Mouse (Mus musculus): ENCODE measurements around the gene Ypel2.

The Ypel2 gene

DNA sequence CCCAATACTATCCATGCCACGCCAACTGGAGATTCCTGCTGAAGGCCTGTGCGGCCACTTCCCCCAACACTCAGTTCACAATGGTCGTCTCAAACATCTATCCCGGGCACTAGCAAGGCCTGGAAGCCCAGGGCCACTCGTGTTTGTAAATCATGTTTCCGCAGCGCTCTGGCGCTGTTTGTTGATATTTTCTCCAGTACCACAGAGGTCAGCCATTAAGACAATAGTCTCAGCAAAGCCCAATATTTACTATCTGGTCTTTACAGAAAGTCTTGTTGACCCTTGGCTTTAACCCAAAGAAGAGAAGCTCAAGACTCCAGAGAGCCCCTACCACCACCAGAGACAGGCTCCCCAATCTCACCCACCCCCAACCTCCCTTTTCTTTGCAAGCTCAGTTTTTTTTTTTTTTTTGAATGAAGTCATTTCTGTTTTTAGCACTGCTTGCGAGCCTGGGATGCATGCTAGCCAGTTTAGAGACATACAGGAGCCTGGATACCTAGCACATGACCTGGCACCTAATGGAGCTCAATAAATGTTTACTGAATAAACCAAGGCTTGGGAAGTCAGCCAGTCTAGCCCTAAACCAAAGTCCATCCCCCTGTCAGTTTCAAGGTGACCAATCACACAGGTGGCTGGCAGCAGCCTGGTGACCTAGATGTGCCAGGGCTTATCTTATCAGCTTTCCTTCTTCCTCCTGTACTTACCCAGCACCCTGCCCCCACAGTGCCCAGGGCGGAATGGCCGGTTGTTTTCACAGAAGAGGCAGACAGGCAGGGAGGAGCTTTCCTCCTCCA, 31.8 kb downstream of the Ypel2 start:
- no peak for DNase-seq (ENCODE audit: low spot score in 2 of 2)

DNA sequence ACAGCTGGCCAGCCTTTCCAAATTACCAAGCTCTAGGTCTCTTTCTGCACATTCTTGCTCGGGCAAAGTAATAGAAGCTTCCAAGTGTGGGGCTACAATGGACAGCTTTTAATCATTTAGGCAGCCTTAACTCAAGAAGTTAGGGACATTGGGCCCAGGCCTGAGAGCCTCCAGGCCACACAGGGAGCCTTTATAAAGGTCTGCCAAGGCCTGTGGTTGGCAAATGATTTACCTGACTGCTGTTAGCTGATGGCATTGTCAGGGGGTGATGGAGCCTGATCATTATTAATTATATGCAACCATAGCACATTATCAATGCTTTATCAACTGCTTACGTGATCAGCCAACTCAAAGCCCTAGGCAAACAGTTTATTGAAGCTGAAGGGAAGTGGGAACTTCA, 33.2 kb downstream of the Ypel2 start:
- DNase-seq (ENCODE audit: low spot score in 2 of 2) = no peak

DNA sequence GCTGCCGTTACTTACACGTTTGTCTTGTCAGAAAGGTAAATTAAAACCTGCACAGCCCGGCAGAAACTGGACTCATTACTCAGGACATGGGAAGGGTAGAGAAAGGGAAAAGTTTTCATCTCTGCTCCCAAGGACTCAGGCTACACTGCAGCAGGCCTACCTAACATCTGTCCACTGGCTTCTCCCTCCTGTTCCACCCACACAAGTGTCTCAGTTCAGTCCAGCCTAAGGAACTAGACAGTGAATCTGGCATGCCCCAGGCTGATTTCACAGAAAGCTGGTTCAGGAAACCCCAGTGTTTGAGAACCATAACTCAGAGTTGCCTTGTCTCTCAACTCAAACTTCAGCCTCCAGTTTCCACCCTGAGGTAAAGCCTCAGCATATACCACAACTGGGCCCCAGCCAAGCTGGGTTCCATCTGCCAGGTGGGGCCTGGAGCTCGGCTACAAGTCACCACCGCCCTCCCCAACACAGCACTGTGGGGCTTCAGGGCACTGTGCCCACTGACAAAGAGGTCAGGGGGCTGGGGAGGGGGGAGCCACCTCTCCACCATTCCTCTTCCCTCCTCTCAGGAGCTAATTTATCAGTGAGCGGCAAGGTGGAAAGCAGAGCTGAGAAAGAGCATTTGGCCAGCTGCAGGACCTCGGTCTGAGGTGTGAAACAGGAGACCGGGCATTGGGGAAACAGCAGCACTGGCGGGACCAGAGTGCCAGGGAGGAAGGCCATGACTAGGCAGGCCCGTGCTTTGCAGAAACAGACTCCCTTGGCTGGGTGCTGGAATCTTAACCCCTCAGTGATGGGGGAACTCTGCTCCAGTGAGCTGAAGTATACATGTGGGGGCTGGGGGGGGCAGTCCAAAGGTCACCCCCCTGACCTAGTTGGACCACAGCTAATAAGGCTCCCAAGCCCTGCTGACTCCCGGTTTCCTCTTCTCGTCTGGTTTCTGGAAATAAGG, 34.5 kb downstream of the Ypel2 start:
- peak in 1 of 2 experiments; percentile 37 for DNase-seq (ENCODE audit: low spot score in 2 of 2)

DNA sequence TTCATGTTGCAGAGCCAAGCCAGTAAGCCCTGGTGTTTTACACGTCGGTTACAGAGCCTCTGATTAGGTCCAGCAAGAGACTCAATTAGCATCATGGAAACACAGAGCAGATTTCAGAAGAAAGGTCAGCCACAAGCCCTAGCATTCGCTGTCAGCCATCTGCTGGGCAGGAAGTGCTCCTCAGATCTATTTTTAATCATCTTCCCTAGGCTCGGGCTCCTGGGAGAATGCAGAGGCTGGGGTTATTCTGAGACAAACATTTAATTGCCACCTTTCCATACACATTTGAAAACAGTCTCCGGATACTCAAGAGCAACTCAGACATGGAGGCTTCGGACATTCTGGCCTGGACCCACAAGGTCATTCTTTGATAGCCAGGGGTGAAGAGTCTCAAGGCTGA, 35.3 kb downstream of the Ypel2 start:
- no peak for DNase-seq (ENCODE audit: low spot score in 2 of 2)

DNA sequence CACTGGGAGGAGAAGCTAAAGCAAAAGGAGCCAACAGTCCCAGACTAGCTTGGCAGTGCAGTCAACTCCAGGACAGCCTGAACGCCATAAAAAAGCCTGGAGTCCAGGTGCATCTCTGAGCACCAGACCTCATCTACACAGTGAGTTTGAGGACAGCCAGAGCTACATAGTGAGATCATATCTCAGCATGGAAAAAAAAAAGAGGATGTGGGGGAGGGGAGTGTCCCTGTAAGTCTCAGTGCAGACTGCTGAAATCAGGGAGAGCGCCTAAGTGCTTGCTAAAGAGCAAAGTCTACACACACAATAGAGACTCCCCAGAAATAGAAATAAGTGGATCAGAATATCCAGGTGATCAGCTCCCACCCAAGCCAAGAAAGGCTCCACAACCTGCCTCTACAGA, 37.1 kb downstream of the Ypel2 start:
- DNase-seq (ENCODE audit: low spot score in 2 of 2) = no peak

DNA sequence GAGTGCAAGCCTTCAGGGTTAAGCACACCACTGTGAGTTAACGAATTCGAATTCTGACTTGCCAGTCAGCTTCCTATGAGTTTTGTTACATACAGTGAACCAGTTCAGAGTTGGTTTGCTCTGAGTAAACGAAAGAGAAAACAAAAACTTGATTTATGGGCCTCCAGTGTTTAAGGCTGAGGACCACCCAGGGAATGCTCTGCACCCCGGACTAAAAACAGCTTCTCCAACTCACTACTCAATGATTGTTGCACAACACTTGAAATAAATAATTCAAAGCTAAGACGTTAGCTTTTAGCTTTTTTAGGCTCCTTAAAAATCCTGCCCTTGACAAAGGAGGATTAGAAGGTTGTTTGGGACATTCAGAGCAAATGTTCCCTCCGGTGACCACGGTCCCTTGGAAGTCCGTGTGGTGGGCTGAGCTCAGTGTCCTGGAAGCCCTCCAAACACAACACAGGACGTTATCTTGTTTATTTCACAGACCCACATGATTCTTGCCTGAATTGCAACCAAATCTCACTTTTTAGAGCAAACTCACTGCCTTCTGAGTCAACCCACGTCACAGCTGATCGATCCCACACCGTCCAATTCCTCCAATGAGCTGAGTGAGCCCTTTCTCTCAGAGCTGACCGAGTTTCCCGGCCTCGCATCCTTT, 38.8 kb downstream of the Ypel2 start:
- DNase-seq (ENCODE audit: low spot score in 2 of 2) = no peak

DNA sequence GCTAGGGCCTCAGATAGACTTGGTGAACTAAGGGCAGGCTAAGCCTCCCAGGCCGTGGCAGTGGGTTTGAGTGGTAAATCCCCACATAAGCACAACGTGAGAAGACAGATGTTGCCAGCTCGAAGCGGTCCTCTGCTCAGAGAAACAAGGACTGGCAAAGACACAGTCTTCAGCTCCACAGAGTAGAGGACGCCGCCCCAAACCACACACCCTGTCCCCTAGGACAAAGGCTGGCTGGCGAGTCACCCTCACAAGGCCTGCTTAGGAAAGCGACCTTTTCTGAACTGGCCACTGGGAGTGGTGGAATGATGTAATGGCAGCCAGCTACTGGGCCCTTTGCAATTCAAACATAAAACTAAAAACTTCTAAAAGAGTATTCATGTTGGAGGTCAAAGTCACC, 40.4 kb downstream of the Ypel2 start:
- no peak for DNase-seq (ENCODE audit: low spot score in 2 of 2)

DNA sequence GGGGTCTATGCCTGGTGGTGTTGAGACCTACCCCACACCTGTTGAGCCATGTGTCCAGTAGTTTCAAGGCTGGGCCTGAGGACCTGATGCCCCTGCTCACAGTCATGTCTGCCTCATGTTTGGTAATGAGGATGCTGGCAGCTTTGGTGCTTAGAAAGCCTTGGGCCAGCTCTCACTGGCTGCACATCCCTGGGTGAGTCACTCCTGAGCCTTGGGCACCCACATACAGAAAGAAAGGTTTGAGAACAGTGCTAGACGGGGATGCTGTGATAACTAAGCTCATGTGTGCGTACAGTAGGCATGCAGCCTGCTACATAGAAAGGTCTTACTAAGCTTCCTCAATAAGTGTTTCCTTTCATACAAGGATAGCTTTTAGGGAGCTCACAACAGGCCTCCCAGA, 40.8 kb downstream of the Ypel2 start:
- no peak for DNase-seq (ENCODE audit: low spot score in 2 of 2)

DNA sequence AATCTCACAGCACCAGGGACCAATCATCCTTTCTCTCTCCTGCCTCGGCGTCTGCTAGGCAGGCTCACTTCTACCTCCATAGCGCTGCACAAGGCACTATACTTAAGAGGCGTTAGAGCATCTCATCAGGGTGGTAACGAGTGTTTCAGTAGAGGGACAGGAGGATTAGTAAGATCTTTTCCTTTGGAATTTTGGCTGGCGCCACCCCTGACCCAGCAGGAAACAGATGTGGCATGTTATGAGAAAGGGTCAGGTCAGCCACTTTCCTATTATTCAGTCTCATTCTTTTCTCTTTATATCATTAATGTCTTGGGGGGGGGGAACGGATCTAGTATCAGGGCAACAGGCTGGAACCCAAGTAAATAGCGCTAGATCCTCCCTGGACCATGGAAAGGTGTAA, 41.8 kb downstream of the Ypel2 start:
- no peak for DNase-seq (ENCODE audit: low spot score in 2 of 2)

DNA sequence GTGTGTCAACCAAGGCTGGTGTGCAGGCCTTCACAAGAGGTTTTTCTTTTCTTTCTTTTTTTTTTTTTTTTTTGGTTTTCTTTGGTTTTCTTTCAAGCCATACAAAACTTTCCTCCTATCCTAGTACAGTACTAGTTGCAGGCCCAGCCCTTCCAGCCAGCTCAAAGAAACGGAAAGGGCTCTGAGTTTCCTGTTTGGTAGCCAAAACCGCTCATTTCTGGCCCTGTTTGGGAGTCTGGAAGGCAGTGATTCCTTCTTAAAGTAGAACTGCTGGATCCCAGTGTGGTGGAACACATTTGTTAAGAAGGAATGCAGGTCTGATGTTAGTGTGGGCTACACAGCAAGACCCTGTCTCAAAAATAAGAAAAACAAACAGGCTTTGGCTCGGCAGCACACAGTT, 43.0 kb downstream of the Ypel2 start:
- no peak for DNase-seq (ENCODE audit: low spot score in 2 of 2)

DNA sequence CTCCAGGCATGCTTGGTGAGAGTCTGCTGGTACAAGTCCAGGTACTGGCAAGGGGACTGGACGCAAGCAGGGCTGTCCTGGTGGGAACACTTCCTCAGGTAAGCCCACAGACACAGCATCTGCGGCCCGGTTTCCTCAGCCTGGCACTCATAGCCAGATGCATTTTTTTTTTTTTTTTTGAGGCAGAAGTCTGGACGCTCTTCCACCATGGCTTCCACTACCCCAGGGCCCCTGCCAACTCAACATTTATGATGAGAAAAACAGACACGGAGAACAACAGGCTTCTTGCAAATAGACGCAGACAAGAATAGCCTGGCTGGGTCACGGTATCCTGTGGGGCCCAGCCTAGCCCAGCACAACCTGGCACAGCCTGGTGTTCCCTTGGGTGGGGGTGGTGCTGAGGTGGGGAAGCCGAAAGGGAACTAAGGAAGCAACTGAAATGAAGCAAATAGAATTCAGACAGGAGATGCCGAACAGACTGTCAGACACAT, 43.5 kb downstream of the Ypel2 start:
- DNase-seq (ENCODE audit: low spot score in 2 of 2) = no peak

DNA sequence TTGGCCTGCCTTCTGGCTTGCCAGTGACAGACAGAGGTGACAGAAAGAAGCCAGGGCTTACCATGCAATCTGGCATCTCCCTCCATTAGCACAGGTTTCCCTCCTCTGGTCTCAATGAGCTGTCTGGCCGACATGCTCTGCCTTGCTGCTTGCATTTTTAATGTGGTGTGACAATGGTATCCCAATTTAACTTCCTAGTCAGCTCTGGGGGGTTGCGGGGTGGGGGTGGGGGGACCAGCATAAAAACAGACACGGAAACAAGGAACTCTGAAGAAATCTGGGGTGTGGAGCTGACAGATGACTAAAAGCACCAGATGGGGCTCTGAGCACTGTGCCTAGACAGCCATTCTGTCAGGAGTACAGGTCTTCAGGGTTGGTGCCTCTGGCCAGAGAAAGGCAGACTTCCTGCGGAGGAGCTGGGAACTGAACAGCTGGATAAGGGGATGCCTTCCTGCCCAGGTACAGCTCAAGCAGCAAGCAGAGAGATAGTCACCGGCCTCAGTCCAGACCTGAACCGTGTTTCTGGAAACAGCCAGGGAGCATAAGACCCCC, 46.8 kb downstream of the Ypel2 start:
- no peak for DNase-seq (ENCODE audit: low spot score in 2 of 2)

DNA sequence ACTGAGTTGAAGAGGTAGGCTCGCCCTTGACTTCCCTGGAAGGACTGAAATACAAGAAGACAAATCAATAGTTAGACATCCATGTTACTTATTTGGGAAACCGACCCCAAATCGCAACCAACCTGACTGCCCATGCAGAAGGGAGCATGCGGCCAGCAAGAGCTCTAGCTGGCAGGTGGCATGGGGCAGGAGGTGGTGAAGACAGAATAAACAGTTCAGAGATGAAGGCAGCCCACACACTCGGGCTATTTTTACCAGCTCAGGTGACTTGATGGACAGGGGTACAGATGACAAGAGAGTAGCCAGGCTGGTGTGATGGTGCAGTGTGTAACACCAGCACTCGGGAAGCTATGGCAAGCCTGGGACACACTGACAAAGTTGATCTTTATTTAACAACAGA, 47.6 kb downstream of the Ypel2 start:
- no peak for DNase-seq (ENCODE audit: low spot score in 2 of 2)

DNA sequence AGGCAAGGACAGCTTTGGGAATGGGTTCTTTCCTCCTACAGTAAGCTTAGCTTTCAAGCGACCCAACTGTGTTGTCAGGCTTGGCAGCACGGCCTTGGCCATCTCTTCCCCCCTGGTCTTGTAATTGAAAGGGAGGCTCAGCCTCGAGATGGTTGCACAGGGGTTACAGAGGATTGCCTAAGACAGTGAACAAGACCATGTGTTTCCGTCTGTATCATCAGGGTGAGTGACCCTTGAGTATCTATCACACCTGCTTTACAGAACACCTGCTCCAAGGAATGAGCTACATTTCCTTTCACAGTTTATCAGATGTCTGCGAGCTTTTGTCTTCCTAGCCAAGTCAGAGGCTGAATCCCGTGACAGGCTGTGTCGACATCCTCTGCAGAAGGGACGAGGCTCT, 48.4 kb downstream of the Ypel2 start:
- no peak for DNase-seq (ENCODE audit: low spot score in 2 of 2)

DNA sequence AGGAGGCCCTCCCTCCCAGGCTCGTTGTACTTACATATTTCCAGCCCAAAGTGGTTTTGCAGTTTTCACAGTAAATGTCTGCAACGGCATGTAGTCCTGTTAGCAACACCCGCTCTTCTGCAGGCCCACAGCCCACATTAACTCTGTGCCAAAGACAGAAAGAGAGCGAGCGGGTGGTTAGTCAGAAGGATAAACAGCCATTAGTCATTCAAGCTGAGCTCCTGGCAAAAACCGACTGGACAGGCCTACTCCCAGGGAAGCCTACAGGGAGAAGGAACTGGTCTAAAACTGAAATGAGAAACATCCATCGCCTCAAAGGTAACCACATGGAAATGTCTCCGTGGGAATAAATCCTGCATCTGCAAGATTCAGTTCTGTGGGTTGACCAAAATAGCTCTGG, 49.0 kb downstream of the Ypel2 start:
- DNase-seq (ENCODE audit: low spot score in 2 of 2) = peak; percentile 70 to 83

DNA sequence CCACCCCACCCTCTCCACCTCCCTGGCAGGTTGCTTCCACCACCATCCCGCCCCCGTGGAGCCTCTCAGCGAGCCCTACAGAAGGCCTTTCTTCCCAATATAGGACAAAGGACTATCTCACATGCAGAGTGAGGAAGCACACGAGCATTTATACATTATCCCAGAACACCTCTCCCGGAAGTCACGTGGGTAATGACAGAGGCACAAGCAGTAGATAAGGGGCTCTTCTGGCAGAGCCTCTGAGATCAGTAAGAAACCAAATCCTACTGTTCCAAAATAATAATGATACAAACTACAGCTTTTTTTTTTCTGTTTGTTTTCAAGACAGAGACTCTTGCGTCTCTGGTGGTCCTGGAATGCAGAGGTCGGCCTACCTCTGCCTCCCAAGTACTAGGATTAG, 51.6 kb downstream of the Ypel2 start:
- no peak for DNase-seq (ENCODE audit: low spot score in 2 of 2)

DNA sequence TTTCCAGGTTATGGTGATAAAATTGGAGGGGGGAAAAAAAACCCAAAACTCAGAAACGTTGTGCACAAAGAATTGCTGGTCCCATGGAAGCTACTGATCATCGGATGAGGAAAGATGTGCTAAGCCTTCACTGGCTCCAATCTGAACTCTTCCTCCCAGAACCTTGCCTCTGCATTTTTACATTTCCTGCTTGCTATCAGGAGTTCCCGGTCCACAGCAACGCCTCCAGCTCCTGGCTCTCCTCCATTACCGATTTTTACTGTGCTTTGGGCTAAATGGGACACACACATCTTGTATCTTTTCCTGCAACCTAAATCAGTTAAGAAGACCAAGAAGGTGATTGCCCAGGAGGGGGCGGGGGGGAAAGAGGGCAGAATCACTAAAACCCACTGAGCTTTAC, 54.0 kb downstream of the Ypel2 start:
- peak in 1 of 2 experiments; percentile 51 for DNase-seq (ENCODE audit: low spot score in 2 of 2)

DNA sequence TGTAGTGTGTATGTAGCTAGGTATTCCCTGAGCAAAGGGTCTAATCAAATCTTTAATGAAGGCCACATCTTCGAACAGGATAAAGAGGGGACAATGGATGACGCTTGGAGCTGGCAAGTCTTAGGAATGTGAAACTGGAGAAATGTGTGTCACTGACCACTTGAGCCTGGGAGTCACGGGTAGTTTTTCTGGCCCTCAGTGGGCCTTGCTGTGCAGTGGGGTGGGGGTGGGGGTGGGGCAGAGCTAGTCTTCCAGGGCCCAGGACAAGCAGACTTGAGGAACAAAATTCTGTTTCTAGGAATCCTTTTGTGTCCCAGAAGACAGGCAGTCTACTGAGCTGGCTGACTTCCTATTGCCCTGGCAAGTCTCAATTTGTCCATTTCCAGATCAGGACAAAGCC, 55.0 kb downstream of the Ypel2 start:
- no peak for DNase-seq (ENCODE audit: low spot score in 2 of 2)

DNA sequence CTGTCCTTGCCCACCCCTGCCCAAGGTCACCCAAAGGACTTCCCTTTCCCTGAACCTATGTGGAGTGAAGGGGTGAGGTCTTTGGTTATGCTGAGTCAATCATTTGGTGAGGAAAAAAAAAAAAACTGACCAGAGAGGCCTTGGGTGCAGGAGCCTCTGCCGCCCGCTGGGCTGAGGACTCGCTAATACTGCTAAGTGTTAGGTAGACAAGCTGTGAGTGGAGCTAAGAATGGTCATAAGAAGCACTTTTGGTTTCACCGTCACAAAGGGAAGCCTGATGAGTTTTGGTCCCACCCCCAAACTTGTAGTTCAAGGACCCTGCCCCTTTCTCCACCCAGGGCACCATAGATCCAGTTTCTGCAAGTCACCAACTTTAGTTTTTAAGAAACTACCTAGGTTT, 55.4 kb downstream of the Ypel2 start:
- DNase-seq (ENCODE audit: low spot score in 2 of 2) = no peak

DNA sequence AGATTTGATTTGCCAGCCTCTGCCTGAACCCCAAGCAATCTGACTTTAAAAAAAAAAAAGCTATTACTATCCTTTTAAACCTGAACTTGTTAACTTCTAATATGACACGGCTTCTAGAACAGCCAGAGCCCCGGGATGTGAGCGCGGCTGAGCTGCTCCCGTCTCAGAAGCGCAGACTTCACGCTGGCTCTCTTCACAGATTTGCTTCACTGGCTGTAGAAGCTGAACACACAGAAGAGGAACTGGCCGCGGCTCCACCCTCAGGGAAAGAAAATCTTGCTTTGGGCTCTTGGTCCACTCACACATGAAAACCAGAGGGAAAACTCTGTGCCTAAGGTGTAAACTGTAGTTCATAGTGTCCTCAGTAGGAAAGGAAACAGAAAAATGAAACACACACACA, 56.6 kb downstream of the Ypel2 start:
- no peak for DNase-seq (ENCODE audit: low spot score in 2 of 2)

DNA sequence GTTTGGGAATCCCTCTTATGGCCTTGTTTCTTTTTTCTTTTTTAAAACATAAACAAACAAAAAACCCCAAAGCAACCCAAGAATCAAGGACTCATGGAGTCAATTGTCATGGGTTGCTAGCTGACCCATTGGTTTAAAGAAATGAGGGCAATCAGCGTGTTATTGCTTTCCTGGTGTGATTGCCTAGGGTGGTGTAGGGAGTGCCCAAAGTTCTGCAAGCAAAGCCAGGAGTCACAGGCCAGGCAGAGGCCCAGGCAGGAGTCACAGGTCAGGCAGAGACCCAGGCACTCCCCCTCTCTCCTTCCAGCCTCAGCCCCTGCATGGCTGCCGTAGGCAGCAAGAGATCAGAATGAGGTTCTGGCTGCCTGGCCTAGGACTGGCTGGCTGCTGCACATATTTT, 58.6 kb downstream of the Ypel2 start:
- DNase-seq (ENCODE audit: low spot score in 2 of 2) = no peak

DNA sequence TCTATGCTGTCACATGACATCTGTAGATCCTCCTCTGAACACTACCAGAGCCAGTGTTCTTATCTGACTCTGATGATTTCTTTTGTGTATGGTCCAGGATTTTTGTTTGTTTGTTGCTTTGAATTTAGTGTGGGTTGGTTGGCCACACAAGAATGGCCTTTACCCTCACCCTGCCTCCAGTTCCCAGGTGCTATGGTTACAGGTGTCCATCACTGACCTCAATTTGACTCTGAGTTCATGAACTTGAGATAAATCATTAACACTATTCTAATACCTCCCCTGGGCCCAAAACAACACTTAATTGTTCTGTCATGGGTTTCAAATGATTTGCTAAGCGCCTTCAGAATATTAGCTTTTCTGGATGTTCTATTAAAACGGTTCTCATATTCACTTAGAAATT, 61.3 kb downstream of the Ypel2 start:
- DNase-seq (ENCODE audit: low spot score in 2 of 2) = no peak

Measured in frontal cortex, postnatal 36 days (tissue).